Mouse (Mus musculus): ENCODE results near the gene Parp6. TPM values are rescaled to one million over a fixed set of nuclear protein-coding genes. Genes with fewer than 3 reads are reported as not detected.

Parp6 gene
- polyA plus RNA-seq, 1 experiment = 12.1 TPM

DNA sequence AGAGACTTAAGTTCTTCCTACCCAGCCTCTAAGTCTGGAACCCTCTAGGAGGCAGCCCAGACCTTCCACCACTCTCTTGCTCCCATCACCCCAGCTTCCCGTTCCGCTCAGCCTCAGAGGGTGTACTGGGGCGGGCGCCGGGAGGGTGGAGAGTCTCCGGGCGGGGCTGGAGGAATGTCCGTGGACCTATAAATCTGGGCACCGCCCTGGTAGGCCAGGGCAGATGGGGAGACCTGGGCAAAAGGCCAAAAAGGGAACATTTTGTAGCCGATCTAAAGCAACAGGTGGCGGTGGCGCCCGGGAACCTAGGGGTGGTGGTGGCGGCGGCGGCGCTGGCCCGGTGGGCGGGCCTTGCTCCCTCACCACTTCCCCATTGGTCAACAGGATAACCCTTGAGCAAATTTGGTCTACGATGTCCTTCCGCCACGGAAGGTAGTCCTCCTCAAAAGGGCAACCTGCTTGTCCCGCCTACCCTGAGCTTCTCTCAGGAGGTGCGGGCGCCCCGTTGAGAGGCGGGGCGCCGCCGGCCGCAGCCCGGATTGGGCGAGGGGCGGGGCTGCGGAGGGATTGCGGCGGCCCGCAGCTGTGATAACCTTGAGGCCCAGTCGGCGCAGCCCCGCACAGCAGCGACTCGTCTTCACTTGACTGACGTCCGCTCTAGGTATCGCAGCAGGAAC is 39.0 kb downstream of the Parp6 start, which contains the start of gene Pkm:
Gene Pkm (plus strand): TSS at position 411 of the 677 bp plus-strand sequence.
- Histone ChIP-seq H3K36me3 (ENCODE audit: control insufficient read depth, insufficient read depth, low read length) (peaks cover 13% of the 10 kb centered on the region), H3K27ac (ENCODE audit: insufficient read depth, low read depth, low read length) (peak within 1 kb of the TSS; percentile 98), H3K4me3 (ENCODE audit: low read depth, low read length) (peak within 1 kb of the TSS; percentile 90), H3K27me3 (ENCODE audit: control insufficient read depth, insufficient read depth, low read length) (no peaks in the 10 kb centered on the region), H3K4me1 (ENCODE audit: control insufficient read depth, insufficient read depth, insufficient read length, low read length) (peaks cover 30% of the 10 kb centered on the region)
- TF ChIP-seq CTCF (IDR thresholded peaks at IDR 0.05; ENCODE audit: extremely low read depth, insufficient read length, insufficient replicate concordance, low read depth, low read length) (no peak; the same call in 1 of the 2 replicates), POLR2A (IDR thresholded peaks at IDR 0.05; ENCODE audit: low read depth, low read length) (peak; percentile 91)
- WGBS = under 1% methylated on average over 46 of the region's 46 CpGs

DNA sequence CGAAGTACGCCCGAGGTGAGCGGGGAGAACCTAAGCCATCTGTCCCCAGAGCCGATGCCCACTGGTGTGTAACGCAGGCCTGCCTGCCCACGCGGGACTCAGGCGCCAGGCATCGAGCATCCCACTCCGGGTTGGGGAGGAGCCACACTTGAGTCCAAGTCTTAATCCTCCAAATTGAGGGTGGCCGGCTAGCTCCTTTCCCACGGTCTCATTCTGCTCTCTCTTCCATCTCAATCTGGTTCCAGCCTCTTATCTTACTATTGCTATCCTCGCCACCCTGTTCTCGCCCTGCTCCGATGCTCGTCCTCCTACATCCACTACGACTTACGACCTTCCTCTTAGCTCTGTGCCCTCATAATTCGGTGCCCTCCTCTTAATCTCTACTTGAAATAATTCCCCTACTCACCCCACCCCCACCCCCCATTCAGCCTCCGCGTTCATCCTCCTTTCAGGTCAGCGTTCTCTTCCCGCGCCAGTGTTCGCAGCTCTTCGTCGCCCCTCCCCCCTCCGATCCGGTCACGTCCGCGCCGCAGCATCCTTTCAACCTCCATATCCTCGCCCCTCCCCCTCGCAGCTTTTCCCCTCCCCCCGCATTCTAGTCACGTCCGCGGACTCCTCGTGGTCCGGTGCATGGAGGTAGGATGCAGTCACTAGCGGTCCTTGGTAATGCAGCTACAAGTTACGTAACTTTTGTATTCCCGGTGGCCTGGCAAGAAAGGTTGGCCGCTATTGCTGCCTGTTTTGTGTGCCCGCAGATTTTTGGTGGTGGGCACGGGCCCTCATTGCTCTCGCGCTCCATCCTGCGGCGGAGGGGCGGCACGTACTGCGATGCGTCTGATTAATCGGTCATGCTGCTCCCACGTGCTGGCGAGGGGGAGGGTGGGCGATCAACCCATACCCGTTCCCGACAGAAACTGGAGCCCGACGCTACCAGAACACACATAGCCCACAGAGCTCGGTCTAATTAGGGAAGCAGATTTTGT is 39.8 kb downstream of the Parp6 start:
- Histone ChIP-seq H3K27me3 (ENCODE audit: control insufficient read depth, insufficient read depth, low read length) (no peaks in the 10 kb centered on the region), H3K36me3 (ENCODE audit: control insufficient read depth, insufficient read depth, low read length) (peaks cover 13% of the 10 kb centered on the region), H3K27ac (ENCODE audit: insufficient read depth, low read depth, low read length) (peak overlapping the region; percentile 98), H3K4me3 (ENCODE audit: low read depth, low read length) (peak overlapping the region; percentile 90), H3K4me1 (ENCODE audit: control insufficient read depth, insufficient read depth, insufficient read length, low read length) (peaks cover 35% of the 10 kb centered on the region)
- TF ChIP-seq CTCF (IDR thresholded peaks at IDR 0.05; ENCODE audit: extremely low read depth, insufficient read length, insufficient replicate concordance, low read depth, low read length) (peak; percentile 22; the same call in 1 of the 2 replicates), POLR2A (IDR thresholded peaks at IDR 0.05; ENCODE audit: low read depth, low read length) (no peak)
- under 1% methylated on average over 65 of the region's 65 CpGs for WGBS

GRCm38 (mm10) chr9:59658146-59658545 is 41.1 kb downstream of the Parp6 start:
- Histone ChIP-seq H3K4me3 (ENCODE audit: low read depth, low read length) (no peak overlapping the region), H3K27ac (ENCODE audit: insufficient read depth, low read depth, low read length) (peak overlapping the region; percentile 19; the same call in 1 of the 2 replicates), H3K36me3 (ENCODE audit: control insufficient read depth, insufficient read depth, low read length) (peaks cover 19% of the 10 kb centered on the region), H3K4me1 (ENCODE audit: control insufficient read depth, insufficient read depth, insufficient read length, low read length) (peaks cover 36% of the 10 kb centered on the region), H3K27me3 (ENCODE audit: control insufficient read depth, insufficient read depth, low read length) (no peaks in the 10 kb centered on the region)
- TF ChIP-seq CTCF (IDR thresholded peaks at IDR 0.05; ENCODE audit: extremely low read depth, insufficient read length, insufficient replicate concordance, low read depth, low read length) (no peak), POLR2A (IDR thresholded peaks at IDR 0.05; ENCODE audit: low read depth, low read length) (no peak)
- 43% methylated on average over 4 of the region's 4 CpGs for WGBS

- Histone ChIP-seq H3K4me1 (ENCODE audit: control insufficient read depth, insufficient read depth, insufficient read length, low read length) (peaks cover 38% of the 10 kb centered on the region), H3K27me3 (ENCODE audit: control insufficient read depth, insufficient read depth, low read length) (no peaks in the 10 kb centered on the region), H3K4me3 (ENCODE audit: low read depth, low read length) (peak overlapping the region; percentile 20; the same call in 1 of the 2 replicates), H3K27ac (ENCODE audit: insufficient read depth, low read depth, low read length) (peak overlapping the region; percentile 54), H3K36me3 (ENCODE audit: control insufficient read depth, insufficient read depth, low read length) (peaks cover 25% of the 10 kb centered on the region)
- TF ChIP-seq CTCF (IDR thresholded peaks at IDR 0.05; ENCODE audit: extremely low read depth, insufficient read length, insufficient replicate concordance, low read depth, low read length) (peak; percentile 78; the same call in 1 of the 2 replicates), POLR2A (IDR thresholded peaks at IDR 0.05; ENCODE audit: low read depth, low read length) (no peak)
- 40% methylated on average over 14 of the region's 14 CpGs for WGBS
Observed at GRCm38 (mm10) chr9:59659036-59660026, 42.2 kb downstream of the Parp6 start.

- Histone ChIP-seq H3K27me3 (ENCODE audit: control insufficient read depth, insufficient read depth, low read length) (no peaks in the 10 kb centered on the region), H3K4me1 (ENCODE audit: control insufficient read depth, insufficient read depth, insufficient read length, low read length) (peaks cover 38% of the 10 kb centered on the region), H3K27ac (ENCODE audit: insufficient read depth, low read depth, low read length) (0 out of 2 replicates have a peak overlapping the region, but pooled peaks have one; percentile 2), H3K36me3 (ENCODE audit: control insufficient read depth, insufficient read depth, low read length) (peaks cover 30% of the 10 kb centered on the region), H3K4me3 (ENCODE audit: low read depth, low read length) (peak overlapping the region; percentile 16; the same call in 1 of the 2 replicates)
- WGBS = 67% methylated on average over 10 of the region's 10 CpGs
- TF ChIP-seq POLR2A (IDR thresholded peaks at IDR 0.05; ENCODE audit: low read depth, low read length) = no peak
- no peak for TF ChIP-seq CTCF (IDR thresholded peaks at IDR 0.05; ENCODE audit: extremely low read depth, insufficient read length, insufficient replicate concordance, low read depth, low read length)
Observed at GRCm38 (mm10) chr9:59660421-59660820, 43.3 kb downstream of the Parp6 start.

Measured in small intestine, adult 2 months (tissue).